Mouse (Mus musculus): ENCODE results near the gene Ms4a10. TPM values are rescaled to one million over a fixed set of nuclear protein-coding genes. Genes with fewer than 3 reads are reported as not detected.

Ms4a10 gene
- total and polyA plus RNA-seq, 2 experiments from 2014 or later = not detected

- peak within 1 kb of the TSS; percentile 60 for H3K27ac ChIP-seq
- H3K9me3 ChIP-seq (ENCODE audit: low read length) = no peaks in the 10 kb centered on the region
- TF ChIP-seq CTCF (IDR thresholded peaks at IDR 0.05; ENCODE audit: low read depth) = no peak
- peak within 1 kb of the TSS; percentile 51 for H3K4me3 ChIP-seq (ENCODE audit: low read length)
- peaks cover 8% of the 10 kb centered on the region for H3K36me3 ChIP-seq (ENCODE audit: insufficient read depth, low read length)
- no peaks in the 10 kb centered on the region for H3K27me3 ChIP-seq (ENCODE audit: insufficient read depth, low read length)
- peak within 1 kb of the TSS; percentile 83 for H3K9ac ChIP-seq (replicated peaks; ENCODE audit: low read length)
- H3K4me2 ChIP-seq (ENCODE audit: low read depth, low read length) = peak within 1 kb of the TSS; percentile 95
- ATAC-seq (peak; percentile 98), DNase-seq (ENCODE audit: low spot score) (peak; percentile 100)
- WGBS = under 1% methylated on average over 30 of the region's 30 CpGs
- H3K4me1 ChIP-seq (ENCODE audit: insufficient read depth, low read length) = peaks cover 15% of the 10 kb centered on the region; the same call in 1 of the 2 replicates
Observed at GRCm38 (mm10) chr19:10949112-10949511, 25.4 kb downstream of the Ms4a10 start, which contains the start of gene Ccdc86. TSS of gene Ccdc86 (minus strand) at chr19:10949266.

- ATAC-seq = no peak
- H3K36me3 ChIP-seq (ENCODE audit: insufficient read depth, low read length) = peaks cover 14% of the 10 kb centered on the region
- peak overlapping the region; percentile 51 for H3K4me3 ChIP-seq (ENCODE audit: low read length)
- peaks cover 15% of the 10 kb centered on the region; the same call in 1 of the 2 replicates for H3K4me1 ChIP-seq (ENCODE audit: insufficient read depth, low read length)
- no peak for DNase-seq (ENCODE audit: low spot score)
- H3K9me3 ChIP-seq (ENCODE audit: low read length) = no peaks in the 10 kb centered on the region
- H3K27ac ChIP-seq = no peak overlapping the region
- H3K27me3 ChIP-seq (ENCODE audit: insufficient read depth, low read length) = no peaks in the 10 kb centered on the region
- peak overlapping the region; percentile 83 for H3K9ac ChIP-seq (replicated peaks; ENCODE audit: low read length)
- peak overlapping the region; percentile 95 for H3K4me2 ChIP-seq (ENCODE audit: low read depth, low read length)
- TF ChIP-seq CTCF (IDR thresholded peaks at IDR 0.05; ENCODE audit: low read depth) = no peak
- under 1% methylated on average over 20 of the region's 20 CpGs for WGBS
Observed at GRCm38 (mm10) chr19:10948416-10948815, 26.1 kb downstream of the Ms4a10 start.

GRCm38 (mm10) chr19:10947219-10947618, 27.3 kb downstream of the Ms4a10 start:
- Histone ChIP-seq H3K9ac (replicated peaks; ENCODE audit: low read length) (peak overlapping the region; percentile 83; the same call in 1 of the 2 replicates), H3K4me1 (ENCODE audit: insufficient read depth, low read length) (peaks cover 15% of the 10 kb centered on the region; the same call in 1 of the 2 replicates), H3K4me2 (ENCODE audit: low read depth, low read length) (peak overlapping the region; percentile 95), H3K27ac (no peak overlapping the region), H3K27me3 (ENCODE audit: insufficient read depth, low read length) (no peaks in the 10 kb centered on the region), H3K9me3 (ENCODE audit: low read length) (no peaks in the 10 kb centered on the region), H3K36me3 (ENCODE audit: insufficient read depth, low read length) (peaks cover 26% of the 10 kb centered on the region), H3K4me3 (ENCODE audit: low read length) (peak overlapping the region; percentile 51)
- ATAC-seq = no peak
- TF ChIP-seq CTCF (IDR thresholded peaks at IDR 0.05; ENCODE audit: low read depth) = no peak
- no peak for DNase-seq (ENCODE audit: low spot score)
- WGBS = 90% methylated on average over 5 of the region's 5 CpGs

- Histone ChIP-seq H3K9me3 (ENCODE audit: low read length) (no peaks in the 10 kb centered on the region), H3K4me1 (ENCODE audit: insufficient read depth, low read length) (peaks cover 15% of the 10 kb centered on the region; the same call in 1 of the 2 replicates), H3K27ac (no peak overlapping the region), H3K36me3 (ENCODE audit: insufficient read depth, low read length) (peaks cover 31% of the 10 kb centered on the region), H3K4me3 (ENCODE audit: low read length) (no peak overlapping the region), H3K27me3 (ENCODE audit: insufficient read depth, low read length) (no peaks in the 10 kb centered on the region), H3K9ac (replicated peaks; ENCODE audit: low read length) (no peak overlapping the region; the same call in none of the 2 replicates), H3K4me2 (ENCODE audit: low read depth, low read length) (no peak overlapping the region)
- no peak for DNase-seq (ENCODE audit: low spot score)
- ATAC-seq = no peak
- no peak for TF ChIP-seq CTCF (IDR thresholded peaks at IDR 0.05; ENCODE audit: low read depth)
- WGBS = 77% methylated on average over 3 of the region's 3 CpGs
Observed at GRCm38 (mm10) chr19:10946506-10946905, 28.0 kb downstream of the Ms4a10 start.

- H3K4me2 ChIP-seq (ENCODE audit: low read depth, low read length) = no peak overlapping the region
- DNase-seq (ENCODE audit: low spot score) (no peak), ATAC-seq (no peak)
Observed at GRCm38 (mm10) chr19:10943955-10944354, 30.5 kb downstream of the Ms4a10 start.

GRCm38 (mm10) chr19:10940801-10941457, 33.5 kb downstream of the Ms4a10 start:
- no peaks in the 10 kb centered on the region for H3K9me3 ChIP-seq (ENCODE audit: low read length)
- 1% methylated on average over 40 of the region's 40 CpGs for WGBS
- H3K27ac ChIP-seq = peak overlapping the region; percentile 33; the same call in 1 of the 2 replicates
- peak overlapping the region; percentile 19 for H3K4me3 ChIP-seq (ENCODE audit: low read length)
- DNase-seq (ENCODE audit: low spot score) (peak; percentile 65), ATAC-seq (peak; percentile 83)
- peak overlapping the region; percentile 58 for H3K4me2 ChIP-seq (ENCODE audit: low read depth, low read length)
- no peaks in the 10 kb centered on the region for H3K27me3 ChIP-seq (ENCODE audit: insufficient read depth, low read length)
- H3K4me1 ChIP-seq (ENCODE audit: insufficient read depth, low read length) = peaks cover 8% of the 10 kb centered on the region
- H3K36me3 ChIP-seq (ENCODE audit: insufficient read depth, low read length) = peaks cover 31% of the 10 kb centered on the region
- no peak for TF ChIP-seq CTCF (IDR thresholded peaks at IDR 0.05; ENCODE audit: low read depth)
- H3K9ac ChIP-seq (replicated peaks; ENCODE audit: low read length) = peak overlapping the region; percentile 49

More at GRCm38 (mm10) chr19:10943955-10944354, 30.5 kb downstream of the Ms4a10 start:
- H3K27me3 ChIP-seq (ENCODE audit: insufficient read depth, low read length) = no peaks in the 10 kb centered on the region
- no peak for TF ChIP-seq CTCF (IDR thresholded peaks at IDR 0.05; ENCODE audit: low read depth)
- H3K36me3 ChIP-seq (ENCODE audit: insufficient read depth, low read length) = peaks cover 31% of the 10 kb centered on the region
- no peaks in the 10 kb centered on the region for H3K9me3 ChIP-seq (ENCODE audit: low read length)
- H3K9ac ChIP-seq (replicated peaks; ENCODE audit: low read length) = no peak overlapping the region
- no peak overlapping the region for H3K4me3 ChIP-seq (ENCODE audit: low read length)
- WGBS = 90% methylated on average over 3 of the region's 3 CpGs
- H3K4me1 ChIP-seq (ENCODE audit: insufficient read depth, low read length) = peaks cover 23% of the 10 kb centered on the region
- no peak overlapping the region for H3K27ac ChIP-seq
